Mouse (Mus musculus) gastrocnemius, adult 18-20 months (tissue): ENCODE measurements around the gene Fhl2. TPM values are rescaled to one million over a fixed set of nuclear protein-coding genes. Genes with fewer than 3 reads are reported as not detected.

ENCODE experiments used
- DNase-seq: peaks from one replicate; pipeline ENCODE4 v3.0.0; 2021; ENCODE audit warnings: low spot score
- long read RNA-seq, 2 experiments: library from polyadenylated mRNA; stranded (forward); transcript quantifications; one replicate each; pipeline ENCODE4 v2.0.0; 2021
- total RNA-seq, 2 experiments: library from RNA; stranded (reverse); gene quantifications; 2 replicates each; pipeline ENCODE4 v1.2.3; 2021

The Fhl2 gene
- 1 to 10 TPM; 4.4 to 6.7 TPM for total RNA-seq
- long read RNA-seq, experiment 1, partial matches to known transcripts: 1 of 1 reads
- long read RNA-seq, experiment 1, other reads (novel, unspliced or antisense): 0 of 1 reads
- long read RNA-seq, experiment 2, partial matches to known transcripts: 0 of 1 reads
- long read RNA-seq, experiment 2, other reads (novel, unspliced or antisense): 0 of 1 reads

DNA sequence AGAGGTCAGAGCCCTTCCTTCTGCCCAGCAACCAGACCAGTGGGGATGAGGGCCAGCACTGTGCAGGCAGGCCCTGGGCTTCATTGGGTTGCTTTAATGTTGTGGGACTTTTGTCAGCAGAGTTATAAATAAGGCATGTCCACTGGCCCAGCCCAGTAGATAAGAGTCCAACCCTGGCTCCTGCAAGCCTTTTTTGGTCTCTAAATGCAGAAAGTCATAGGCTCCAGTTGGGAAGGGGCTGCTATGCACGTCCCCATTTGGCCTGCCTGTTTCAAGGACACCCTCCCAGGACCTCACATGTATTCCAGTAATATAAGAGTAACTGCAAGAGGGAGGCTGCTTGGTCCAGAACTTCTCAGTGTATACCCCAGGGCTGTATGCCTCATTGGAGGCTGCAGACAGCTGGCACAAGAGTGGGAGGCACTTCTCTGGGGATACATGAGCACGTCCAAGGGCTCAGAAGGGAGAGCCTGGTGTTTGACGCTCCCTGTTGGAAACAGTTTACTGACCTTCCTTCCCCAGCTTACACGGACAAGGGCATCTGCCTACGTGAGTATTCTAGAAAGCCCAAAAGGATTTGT is at the start of gene Fhl2:
Gene Fhl2, minus strand, starts transcription at position 324 of the 581 bp plus-strand sequence.
- DNase-seq: no peak

DNA sequence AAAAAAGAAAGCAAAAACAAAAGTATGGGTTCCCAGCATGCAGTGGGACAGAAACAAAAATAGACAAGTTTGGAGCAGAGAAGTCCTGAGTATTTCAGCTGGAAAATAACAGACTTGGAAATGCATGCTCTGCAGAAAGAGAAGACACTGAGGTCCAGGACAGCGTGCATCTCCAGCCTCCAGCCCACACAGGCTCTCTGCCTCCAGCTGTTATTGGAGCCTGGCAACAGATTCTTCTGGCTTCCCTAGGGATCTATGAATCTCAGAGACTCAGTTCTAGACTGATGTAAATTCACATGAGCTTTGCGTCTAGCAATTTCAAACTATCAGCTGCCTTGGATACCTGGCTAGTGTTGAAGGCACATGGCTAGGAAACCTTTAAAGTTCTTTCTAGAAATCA is 48.2 kb upstream of the Fhl2 start:
- DNase-seq: no peak

DNA sequence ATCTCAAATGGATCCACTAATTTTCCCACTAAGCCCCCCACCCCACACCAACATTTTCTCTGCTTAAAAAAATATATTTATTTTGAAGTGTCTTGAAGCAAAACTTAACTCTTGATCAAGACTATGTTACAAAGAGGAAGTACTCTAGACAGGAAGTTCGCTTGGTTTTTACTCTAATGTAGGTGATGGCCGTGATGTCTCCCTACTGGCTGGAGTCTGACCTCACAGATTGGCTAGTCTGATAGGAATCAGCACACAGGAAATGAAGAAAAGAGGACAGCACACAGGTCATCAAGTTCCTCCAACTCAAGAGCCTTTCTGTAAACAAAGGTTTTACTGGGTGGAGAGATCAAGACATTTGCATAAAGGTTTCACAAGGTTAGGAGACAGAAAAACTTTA is 44.4 kb upstream of the Fhl2 start:
- DNase-seq: no peak

DNA sequence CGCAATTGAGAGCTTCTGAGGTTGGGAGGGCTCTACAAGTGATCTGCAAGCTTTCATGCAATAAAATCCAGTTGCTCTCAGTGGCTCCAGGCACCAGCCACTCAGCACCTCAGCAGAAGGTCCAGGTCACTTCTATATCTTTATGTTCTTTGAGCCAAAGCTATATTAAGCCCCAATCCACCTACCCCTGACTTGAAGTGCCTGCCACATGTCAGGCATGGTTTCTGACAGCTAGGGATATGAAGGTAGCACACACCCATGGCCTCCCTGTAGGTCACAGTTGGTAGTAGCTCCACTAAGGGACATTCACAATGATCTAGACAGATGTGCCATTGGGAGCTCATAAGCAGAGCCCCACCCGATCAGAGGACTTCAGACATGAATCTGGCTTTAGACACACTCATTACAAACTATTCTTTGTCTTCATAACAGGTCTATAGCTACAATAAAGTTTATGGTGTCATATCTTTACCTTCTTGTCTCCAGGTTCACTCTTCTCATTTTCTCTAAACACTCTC is 43.1 kb upstream of the Fhl2 start:
- no peak for DNase-seq

DNA sequence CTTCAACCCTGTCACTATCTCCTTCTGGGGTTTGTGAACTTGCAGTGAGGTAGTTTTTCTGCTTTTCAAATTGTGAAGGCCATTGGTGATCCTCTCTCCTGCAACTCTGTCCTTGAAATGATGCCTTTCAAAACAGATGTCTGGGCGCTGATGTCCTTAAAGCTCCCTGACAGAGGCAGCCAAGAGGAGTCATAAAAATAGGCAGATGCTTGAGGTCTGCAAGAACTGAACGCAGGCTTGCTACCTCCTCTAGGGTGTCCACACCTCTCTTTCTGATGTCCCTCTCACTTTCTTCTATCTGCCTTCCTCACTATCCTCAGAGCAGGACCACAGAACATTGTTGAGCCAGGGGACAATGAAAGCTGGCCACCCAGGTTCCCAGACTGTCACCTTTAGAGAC is 41.7 kb upstream of the Fhl2 start:
- no peak for DNase-seq

DNA sequence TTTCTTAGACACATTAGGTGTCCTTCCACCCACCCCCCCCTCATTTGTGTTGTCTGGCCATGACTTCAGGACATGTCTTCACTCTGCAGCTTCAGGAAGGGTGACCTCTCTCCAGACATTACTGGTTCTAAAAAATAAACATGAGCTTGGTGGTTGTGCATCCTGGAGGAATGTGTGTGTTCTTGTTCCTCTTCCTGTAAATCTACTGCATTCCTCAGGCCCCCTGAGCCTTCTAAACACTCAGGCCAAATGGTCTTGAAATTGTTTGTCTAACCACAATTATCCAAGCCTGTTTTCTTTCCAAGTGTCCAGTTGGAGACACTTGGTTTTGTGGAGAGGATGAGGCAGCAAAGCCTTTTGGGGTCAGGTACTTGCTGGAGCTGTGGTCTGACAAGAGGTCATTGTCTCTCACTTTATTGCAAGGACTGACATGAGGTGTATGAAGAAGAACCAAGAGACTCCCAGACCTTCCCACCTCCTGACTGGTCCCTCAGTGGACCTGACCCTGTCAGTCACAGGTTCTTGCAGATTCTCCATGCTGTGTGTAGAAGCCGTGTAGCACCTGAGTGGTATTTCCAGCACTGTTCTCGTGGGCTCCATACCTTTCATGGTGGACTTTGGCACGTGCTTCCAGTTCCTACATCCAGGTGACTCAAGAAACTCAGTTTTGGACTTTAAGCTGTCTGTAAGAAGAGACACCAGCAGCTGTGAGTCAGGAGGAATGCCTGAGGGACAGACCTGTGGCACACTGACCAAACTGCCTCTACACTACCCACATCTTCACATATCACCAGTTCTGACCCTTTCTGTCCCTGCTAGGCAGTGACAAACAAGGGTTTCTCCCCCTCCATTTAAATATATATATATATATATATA is 40.8 kb upstream of the Fhl2 start:
- no peak for DNase-seq

DNA sequence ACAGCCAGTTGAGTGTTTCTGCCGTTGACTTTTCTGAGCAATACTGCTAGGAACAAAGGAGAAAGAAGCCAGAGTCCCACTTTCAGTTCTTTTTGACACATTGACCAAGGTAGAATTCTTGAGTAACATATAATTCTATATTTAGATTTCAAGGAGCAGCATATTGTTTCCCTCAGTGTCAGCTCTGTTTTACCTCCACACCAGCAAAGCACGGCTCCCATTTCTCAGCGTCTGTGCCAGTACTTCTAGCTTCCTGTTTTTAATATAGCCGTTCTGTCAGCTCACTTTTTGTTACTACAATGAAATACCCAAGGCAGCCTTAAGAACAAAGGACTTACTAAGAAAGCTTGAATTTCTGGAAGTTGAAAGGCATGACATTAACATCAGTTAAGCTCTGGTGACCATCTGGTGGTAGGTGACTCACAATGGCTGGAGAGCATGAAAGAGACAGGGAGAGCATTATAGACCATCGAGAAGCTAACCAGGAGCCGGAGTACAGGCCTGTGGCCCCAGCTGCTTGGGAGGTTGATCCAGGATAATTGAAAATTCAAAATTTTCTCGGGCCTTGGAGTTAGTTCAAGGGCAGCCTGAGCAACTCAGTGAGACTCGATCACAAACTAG is 28.9 kb upstream of the Fhl2 start:
- no peak for DNase-seq

DNA sequence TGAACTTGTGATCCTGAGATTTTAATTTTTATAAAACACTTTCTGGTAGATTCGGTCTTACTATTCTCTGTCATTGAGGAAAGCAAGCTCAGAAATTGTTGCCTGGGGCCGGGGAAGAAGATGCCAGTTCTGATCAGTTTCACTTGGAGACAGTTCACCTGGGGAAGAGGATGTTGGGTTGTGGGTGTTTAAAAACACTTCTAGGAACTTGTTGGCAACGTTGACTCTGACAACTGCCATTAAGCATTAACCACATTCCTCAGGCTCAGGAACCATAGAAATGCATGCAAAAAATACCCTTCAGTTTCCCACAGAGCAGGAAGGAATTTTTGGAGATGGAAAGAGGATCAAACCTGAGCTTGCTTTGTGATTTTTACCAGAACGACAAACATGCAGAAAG is 28.2 kb upstream of the Fhl2 start:
- DNase-seq: no peak

DNA sequence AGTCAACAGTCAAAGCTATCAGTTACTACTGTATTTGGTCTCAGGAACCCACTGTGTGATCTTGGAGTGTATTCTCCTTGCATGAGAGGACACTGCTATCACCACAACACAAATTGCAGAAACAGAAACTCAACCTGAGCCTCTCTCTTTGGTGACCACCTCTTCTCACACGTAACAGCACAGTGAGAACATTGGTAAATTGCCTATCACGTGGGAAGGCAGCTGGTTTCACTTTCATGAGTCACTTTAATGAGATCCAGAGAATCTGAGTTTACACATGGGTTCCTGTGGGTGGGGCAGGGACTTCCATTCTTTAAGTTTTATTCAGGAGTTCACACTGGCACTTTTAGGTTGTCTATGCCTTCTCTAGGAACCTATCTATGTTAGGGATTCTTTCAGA is 27.4 kb upstream of the Fhl2 start:
- DNase-seq: no peak

DNA sequence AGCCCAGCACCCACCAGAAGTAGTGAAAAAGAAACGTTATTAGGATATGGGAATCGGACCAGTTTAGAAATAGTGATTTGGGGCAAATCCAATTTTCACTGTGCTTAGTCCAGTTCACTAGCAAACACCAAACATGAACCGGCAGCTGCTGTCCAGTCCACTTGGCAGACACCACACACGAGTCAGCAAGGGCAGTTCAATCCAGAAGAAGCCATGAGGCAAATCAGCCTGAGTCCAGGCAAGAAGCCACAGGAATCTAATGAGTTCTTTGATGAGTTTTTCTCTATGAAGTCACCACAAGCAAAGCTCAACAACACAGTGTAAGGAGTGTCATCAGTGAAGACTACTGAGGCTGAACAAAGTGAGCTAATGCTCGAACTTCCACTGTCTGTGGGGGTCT is 26.3 kb upstream of the Fhl2 start:
- DNase-seq: no peak

DNA sequence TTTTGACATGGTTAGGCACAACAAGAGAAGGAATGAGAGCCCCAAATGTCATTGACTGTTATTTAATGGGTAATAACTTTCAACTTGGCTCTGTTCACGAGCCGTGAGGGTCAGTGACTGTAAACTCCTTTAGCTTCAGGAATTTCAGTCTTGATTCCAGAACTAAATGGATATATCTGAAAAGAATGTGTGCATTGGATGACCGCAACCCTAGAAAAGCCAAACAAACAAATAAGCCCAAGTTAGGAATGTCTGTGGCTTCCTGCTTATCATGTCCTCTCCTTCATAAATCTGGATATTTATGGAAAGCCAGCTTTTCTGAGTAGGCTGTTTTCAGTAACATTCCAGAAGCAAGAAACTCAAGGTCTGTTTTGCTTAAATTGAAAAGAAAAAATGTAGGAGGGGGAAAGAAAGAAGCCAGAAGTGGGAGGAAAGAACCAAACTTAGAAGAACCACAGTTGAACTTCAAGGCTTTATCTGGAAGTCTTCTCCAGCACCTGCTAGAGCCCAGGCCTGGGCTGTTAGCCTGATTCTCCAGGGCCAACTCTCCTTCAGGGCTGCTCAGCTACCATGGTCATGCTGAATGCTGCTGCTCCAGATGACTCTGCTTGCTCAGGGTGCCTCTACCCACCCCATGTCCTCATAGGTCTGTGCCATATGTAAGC is 21.4 kb upstream of the Fhl2 start:
- no peak for DNase-seq

DNA sequence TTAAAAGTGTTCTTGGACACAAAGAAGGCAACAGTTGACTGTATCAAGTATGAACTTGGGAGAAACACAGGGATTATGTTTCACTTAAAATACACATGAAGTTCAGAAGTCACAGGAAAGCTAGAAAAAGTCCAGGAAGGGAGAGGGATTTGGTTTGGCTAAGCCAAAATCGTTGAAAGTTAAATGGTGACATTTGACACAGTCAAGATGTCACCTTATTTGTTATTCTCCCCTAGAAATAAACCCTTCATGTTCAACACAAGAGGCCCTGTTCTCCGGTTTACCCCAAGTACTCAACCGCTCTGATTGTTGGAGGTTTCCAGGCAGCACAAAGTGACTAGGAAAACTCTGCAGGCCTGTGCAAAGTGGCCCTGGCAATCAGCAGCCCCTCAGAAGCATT is 18.8 kb upstream of the Fhl2 start:
- DNase-seq: no peak

DNA sequence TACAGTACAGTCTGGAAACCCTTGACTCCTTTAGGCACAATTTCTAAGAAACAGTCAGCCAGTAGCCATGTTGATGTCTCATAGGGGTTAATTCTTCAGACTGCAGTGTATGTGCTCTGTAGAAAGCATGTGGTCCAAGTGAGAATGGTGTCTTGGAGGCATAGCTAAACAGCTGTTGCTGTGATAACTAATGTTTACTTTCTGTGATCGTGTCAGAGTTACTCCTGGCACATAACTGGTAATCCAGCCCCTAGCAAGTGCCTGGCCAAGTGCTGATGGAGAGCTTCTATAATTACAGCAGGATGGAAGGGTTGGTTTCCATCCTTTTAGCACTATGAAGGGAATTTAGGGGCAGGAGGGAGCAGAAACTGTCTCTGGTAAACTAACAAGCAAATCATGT is 14.5 kb upstream of the Fhl2 start:
- peak; percentile 67 for DNase-seq

DNA sequence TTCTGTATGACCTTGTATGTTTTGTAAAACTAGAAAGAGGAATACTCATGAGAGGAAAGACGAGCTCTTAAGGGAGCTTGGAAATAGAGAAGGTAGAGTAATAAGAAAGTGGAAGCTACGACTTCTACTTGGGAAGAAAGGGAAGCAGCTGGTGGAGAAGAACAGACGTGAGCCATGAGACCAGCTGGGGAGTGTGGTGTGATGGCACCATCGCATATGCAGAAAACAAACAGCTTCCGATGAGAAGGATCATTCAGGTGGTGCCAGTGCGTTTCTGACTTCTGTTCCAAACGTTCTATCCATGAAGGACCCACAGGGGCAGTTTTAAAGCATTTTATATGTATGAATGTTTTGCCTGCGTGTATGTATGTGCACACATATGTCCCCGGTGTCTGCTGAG is 13.5 kb upstream of the Fhl2 start:
- DNase-seq: no peak

DNA sequence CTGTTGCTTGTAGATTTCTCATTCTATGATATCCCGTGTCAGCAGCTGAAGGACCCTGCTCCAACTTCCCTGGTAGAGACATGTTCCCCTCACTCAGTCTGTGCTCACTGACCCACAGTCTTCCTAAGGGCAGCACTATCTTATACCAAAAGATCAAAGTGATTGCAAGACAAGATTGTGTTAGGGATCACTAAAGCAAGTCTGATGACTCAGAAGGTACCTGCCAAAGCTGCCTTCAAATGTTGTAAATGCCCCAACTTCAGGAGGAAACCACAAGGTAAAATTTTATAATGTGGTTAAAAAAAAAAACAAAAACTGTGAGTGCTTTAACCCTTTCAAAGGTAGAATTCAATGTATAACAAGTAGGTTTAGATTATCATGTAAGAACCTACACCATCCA is 10.4 kb upstream of the Fhl2 start:
- no peak for DNase-seq

DNA sequence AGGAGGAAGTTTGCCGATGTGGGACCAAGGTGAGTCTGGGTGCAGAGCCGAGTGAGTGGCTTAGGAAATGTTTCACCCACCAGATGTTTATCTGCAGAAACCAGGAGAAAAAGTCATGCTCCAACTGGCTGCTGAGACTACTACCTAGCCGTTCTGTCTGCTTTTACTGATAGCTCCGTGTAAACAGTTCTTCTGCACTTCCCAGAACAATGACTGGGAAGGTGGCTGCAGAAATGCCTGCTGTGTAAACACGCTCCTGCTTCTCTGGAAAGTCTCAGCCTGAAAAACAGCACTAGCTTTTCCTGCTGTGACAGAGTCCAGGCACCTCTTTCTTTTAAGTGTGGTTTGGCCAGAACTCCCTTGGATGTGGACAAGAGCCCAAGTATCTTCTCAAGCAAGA is 6.5 kb upstream of the Fhl2 start:
- DNase-seq: no peak

DNA sequence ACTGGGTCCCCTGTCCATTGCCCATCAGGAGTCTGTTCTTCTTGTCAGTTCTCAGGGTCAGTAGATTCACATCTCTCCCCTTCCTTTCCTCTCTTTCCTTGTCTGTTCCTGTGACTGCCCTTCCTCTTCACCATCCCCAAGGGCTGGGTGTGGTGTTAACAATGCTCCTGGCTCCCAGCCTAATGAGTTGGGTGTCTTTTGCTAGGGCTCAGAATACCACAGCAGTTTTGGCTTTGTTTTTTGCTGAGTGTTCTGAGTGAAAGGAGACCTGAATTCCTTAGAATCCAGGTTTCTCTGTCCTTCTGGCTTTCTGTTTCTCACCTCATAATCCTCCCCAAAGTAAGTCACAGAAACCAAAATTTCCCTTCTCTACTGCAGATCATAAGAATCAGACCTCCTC is 5.4 kb upstream of the Fhl2 start:
- DNase-seq: no peak

DNA sequence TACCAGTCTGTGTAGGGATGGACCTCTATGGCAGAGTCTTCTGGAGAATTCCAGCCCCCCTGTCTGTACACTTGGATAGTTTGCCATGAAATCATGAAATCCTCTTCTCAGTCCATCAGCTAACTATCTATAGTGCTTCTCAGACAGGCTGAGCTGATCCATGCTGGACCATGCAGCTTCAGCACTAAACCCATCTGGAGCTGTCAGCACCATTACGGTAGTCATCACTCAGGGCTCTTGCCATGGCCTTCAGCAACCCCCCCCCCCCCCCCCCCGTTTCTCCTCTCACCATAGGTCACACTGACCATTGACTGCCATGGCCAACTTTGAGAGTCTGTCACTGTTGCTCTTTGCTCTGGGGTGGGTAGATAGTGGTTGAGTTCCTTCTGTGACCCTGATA is 5.0 kb upstream of the Fhl2 start:
- DNase-seq: no peak

DNA sequence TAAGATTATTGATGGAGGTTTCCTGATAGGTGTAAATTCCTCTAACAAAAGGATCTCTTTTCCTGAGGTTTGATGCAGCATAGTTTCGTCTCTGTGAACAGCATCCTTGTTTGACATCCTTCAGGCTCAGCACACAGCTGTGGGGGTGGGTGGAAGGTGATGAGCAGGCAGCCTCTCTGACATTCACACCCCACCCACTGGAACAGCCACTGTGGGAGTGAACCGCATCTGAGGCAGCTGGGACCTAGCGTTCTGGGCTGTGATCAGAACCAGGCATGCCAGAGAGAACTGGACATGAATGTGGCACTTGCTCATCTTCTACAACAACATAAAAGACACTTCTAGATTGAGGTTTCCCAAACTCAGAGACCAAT is 3.1 kb upstream of the Fhl2 start:
- no peak for DNase-seq

DNA sequence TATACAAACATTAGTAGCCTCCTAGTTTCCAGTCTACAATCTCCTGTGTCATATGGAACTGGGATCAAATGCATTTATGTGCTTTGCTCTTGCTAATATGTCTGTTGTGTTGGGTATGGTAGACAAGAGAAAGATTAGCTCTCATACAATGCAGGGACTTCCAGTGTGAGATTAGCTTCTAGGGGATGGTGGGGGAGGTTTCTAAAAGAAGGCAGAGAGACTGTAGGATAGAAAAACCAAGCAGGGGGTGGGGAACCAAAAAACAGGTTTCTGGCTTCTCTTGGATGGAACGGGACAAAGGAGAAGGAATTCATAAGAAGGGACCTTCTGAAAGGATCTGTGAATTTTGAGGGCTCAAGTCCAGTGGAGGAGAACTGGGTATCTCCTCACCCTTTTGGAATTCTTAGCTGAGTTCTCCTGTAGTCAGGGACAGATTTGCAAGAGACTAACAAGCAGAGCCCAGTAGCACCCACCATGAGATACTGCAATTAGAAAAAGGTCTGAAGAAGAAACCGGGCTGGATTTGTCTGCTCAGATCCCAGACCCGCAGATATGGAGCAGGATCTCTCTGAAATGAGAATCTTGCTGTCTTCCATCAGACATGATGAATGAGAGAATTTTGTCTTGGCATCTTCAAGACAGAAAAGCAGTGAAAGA is 2.6 kb upstream of the Fhl2 start:
- no peak for DNase-seq

DNA sequence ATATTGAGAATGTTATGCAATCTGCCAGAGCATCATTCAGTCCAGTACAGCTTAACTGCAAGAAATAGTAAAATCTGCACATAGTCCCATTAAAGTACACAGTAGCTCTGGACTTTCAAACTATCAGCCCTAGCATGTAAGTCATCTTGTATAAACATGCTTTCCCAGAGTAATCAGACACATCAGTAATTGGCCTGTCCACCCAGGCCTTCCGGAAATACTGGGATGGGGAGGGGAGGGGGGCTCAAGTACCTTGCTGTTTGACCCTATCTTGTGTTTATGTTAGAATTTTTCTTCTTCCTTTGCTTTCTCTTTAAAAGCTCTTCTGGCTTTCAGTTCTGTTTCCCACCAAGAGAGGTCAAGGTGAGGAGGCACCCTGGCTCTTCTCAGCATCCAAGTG is 725 bp downstream of the Fhl2 start:
- DNase-seq: no peak
